In genomic region chr13:43633024-43633423, GRCm38 (mm10) we compare ENCODE assay signal across 27 mouse cellular contexts. TPM values are rescaled to one million over a fixed set of nuclear protein-coding genes. Genes with fewer than 3 reads are reported as not detected.
"Had no signal": no experiment of that assay in that cellular context is flagged by ENCODE, and none has a peak within 500 bp of the region (broad histone marks: within the 10 kb centered on the region; RNA-seq: fewer than 3 reads in every experiment).

No protein-coding gene starts in this region.

- H3K4me1 ChIP-seq: heart, embryonic 10.5 days; heart, embryonic 13.5 days; hindbrain, embryonic 13.5 days; kidney, embryonic 15.5 days; limb, embryonic 13.5 days; limb, embryonic 15.5 days; liver, embryonic 12.5 days had no signal

- H3K27ac ChIP-seq: heart, embryonic 10.5 days; heart, embryonic 13.5 days; heart, embryonic 15.5 days; hindbrain, embryonic 13.5 days; hindbrain, embryonic 15.5 days; hindbrain, postnatal 0 days; kidney, embryonic 15.5 days; kidney, postnatal 0 days; limb, embryonic 13.5 days; limb, embryonic 15.5 days; liver, embryonic 12.5 days; liver, embryonic 14.5 days had no signal

- H3K4me3 ChIP-seq: heart, embryonic 10.5 days; heart, embryonic 13.5 days; heart, embryonic 15.5 days; hindbrain, embryonic 13.5 days; hindbrain, embryonic 15.5 days; kidney, embryonic 15.5 days; limb, embryonic 13.5 days; limb, embryonic 15.5 days; liver, embryonic 12.5 days had no signal

- ATAC-seq: hindbrain, postnatal 0 days; intestine, embryonic 16.5 days; liver, embryonic 12.5 days had no signal

- H3K27me3 ChIP-seq: heart, embryonic 13.5 days; heart, embryonic 15.5 days; hindbrain, embryonic 13.5 days; hindbrain, embryonic 15.5 days; kidney, embryonic 15.5 days; limb, embryonic 13.5 days; limb, embryonic 15.5 days; liver, embryonic 12.5 days had no signal

- DNase-seq: gastrocnemius, postnatal 14 days; gastrocnemius, postnatal 36 days; heart, adult 18-20 months; heart, postnatal 14 days; heart, postnatal 36 days; kidney, adult 11 months; kidney, adult 2 months; kidney, adult 9 months; kidney, postnatal 14 days; kidney, postnatal 36 days; left cerebral cortex, postnatal 4 days had no signal

RNA-seq across cellular contexts. Expression of gene Rnf182, which starts 17.5 kb away (rescaled TPM):
- total RNA-seq: gastrocnemius, adult 18-20 months; heart, adult 18-20 months; liver, adult 2 months had no signal
- polyA plus RNA-seq: liver, adult 2 months; liver, embryonic 16.5 days had no signal
